Mouse (Mus musculus) embryonic fibroblast, embryonic 13.5 days (primary cell): Measurements from ENCODE around the gene Cacna2d3.

Experiments used
- CTCF ChIP-seq: IDR thresholded peaks from 2 replicates; pipeline ENCODE4 v1.5.1; 2011; ENCODE audit warnings: mild to moderate bottlenecking, control low read depth, low read length, moderate library complexity, borderline replicate concordance; ENCODE audit not compliant: insufficient read depth
- POLR2A ChIP-seq: IDR thresholded peaks from 2 replicates; pipeline ENCODE4 v1.6.1; 2011; ENCODE audit warnings: low read depth, mild to moderate bottlenecking, control low read depth, low read length, moderate library complexity

- no peak for TF ChIP-seq POLR2A
- TF ChIP-seq CTCF = no peak
Measured at GRCm38 (mm10) chr14:29021295-29021694, 700.4 kb downstream of the Cacna2d3 start.
